Mouse (Mus musculus) liver, adult 2 months (tissue): ENCODE measurements at regions not wholly inside any gene's neighbourhood (a gene's known extent, or its start where the extent isn't known, plus 50 kb on each side); places are given as distances from the start of the nearest gene placed in this dataset.
A peak's percentile ranks its signal among the peaks of the same experiment; 100 is the strongest.

ENCODE experiments used
- DNase-seq: peaks from one replicate; pipeline ENCODE4 v3.0.0-alpha.2; 2011; ENCODE audit warnings: low read depth, low spot score; ENCODE audit errors: extremely low read depth
- H3K27ac ChIP-seq: fragments of 200-500 bp; replicated peaks from 2 replicates; pipeline ENCODE4 v1.5.1; 2012; ENCODE audit warnings: low read depth, mild to moderate bottlenecking, control low read depth, inconsistent platforms, low read length; ENCODE audit not compliant: insufficient read depth
- H3K27me3 ChIP-seq: fragments of 200-500 bp; 2 replicates; pipeline ENCODE4 v1.6.1; 2012; ENCODE audit warnings: mild to moderate bottlenecking, moderate library complexity, low read length, inconsistent platforms; ENCODE audit not compliant: control insufficient read depth, insufficient read depth
- H3K36me3 ChIP-seq: fragments of 200-500 bp; 2 replicates; pipeline ENCODE4 v1.6.1; 2012; ENCODE audit warnings: low read length, inconsistent platforms; ENCODE audit not compliant: control insufficient read depth, insufficient read depth
- H3K4me1 ChIP-seq: fragments of 200-500 bp; 2 replicates; pipeline ENCODE4 v1.6.1; 2011; ENCODE audit warnings: low read length; ENCODE audit not compliant: control insufficient read depth, insufficient read depth
- H3K4me3 ChIP-seq: fragments of 200-500 bp; 2 replicates; pipeline ENCODE4 v1.5.1; 2011; ENCODE audit warnings: low read depth, mild to moderate bottlenecking, control low read depth, low read length, moderate library complexity; ENCODE audit not compliant: insufficient read depth
- H3K79me2 ChIP-seq: fragments of 200-500 bp; 2 replicates; pipeline ENCODE4 v1.6.1; 2012; ENCODE audit warnings: inconsistent platforms, mild to moderate bottlenecking, low read length, moderate library complexity; ENCODE audit not compliant: control insufficient read depth, insufficient read depth
- H3K9ac ChIP-seq: fragments of 200-500 bp; 2 replicates; pipeline ENCODE4 v1.6.1; 2012; ENCODE audit warnings: low read depth, mild to moderate bottlenecking, control low read depth, inconsistent platforms, low read length
- CTCF ChIP-seq: fragments of 200-500 bp; IDR thresholded peaks from 2 replicates; pipeline ENCODE4 v1.5.1; 2011; ENCODE audit warnings: low read depth, low read length, control low read depth
- POLR2A ChIP-seq: fragments of 200-500 bp; IDR thresholded peaks from 2 replicates; pipeline ENCODE4 v1.6.1; 2011; ENCODE audit warnings: low read length, control low read depth; ENCODE audit not compliant: insufficient read depth; ENCODE audit errors: extremely low read depth
- WGBS: fragments of 180-500 bp; shearing (Covaris S2); methylation state at CpG from one replicate; pipeline ENCODE4 v1.1.7; 2018; 5-methylcytosine and 5-hydroxymethylcytosine counted together

- no peak overlapping the region for H3K27ac ChIP-seq
- H3K4me3 ChIP-seq = no peak overlapping the region
- no peaks in the 10 kb centered on the region for H3K4me1 ChIP-seq
- WGBS = 90% methylated on average over 2 of the region's 2 CpGs
- H3K36me3 ChIP-seq = no peaks in the 10 kb centered on the region
- no peak overlapping the region for H3K9ac ChIP-seq
- TF ChIP-seq POLR2A = no peak
- TF ChIP-seq CTCF = no peak
- DNase-seq = no peak
- H3K27me3 ChIP-seq = no peaks in the 10 kb centered on the region
- no peaks in the 10 kb centered on the region for H3K79me2 ChIP-seq
Observed at GRCm38 (mm10) chr16:47568051-47568450, 715.5 kb upstream of the Dppa4 start.

GRCm38 (mm10) chr16:47599476-47599875 is 684.1 kb upstream of the Dppa4 start:
- Histone ChIP-seq H3K27me3 (no peaks in the 10 kb centered on the region), H3K27ac (no peak overlapping the region), H3K9ac (no peak overlapping the region), H3K4me3 (no peak overlapping the region), H3K36me3 (no peaks in the 10 kb centered on the region), H3K4me1 (no peaks in the 10 kb centered on the region), H3K79me2 (no peaks in the 10 kb centered on the region)
- TF ChIP-seq CTCF (no peak), POLR2A (no peak)
- DNase-seq = peak; percentile 0
